Mouse (Mus musculus) liver, embryonic 14.5 days (tissue): ENCODE data around the gene Exosc5.

Experiments
- CTCF ChIP-seq: IDR thresholded peaks from 2 replicates; pipeline ENCODE4 v1.5.1; 2016; ENCODE audit warnings: antibody characterized with exemption, low read depth, control low read depth
- EP300 ChIP-seq: IDR thresholded peaks from 2 replicates; pipeline ENCODE4 v1.6.1; 2016; ENCODE audit warnings: antibody characterized with exemption, low read depth

GRCm38 (mm10) chr7:25690051-25690450 is 31.1 kb downstream of the Exosc5 start:
- TF ChIP-seq CTCF (no peak), EP300 (no peak)
